Mouse (Mus musculus) urinary bladder, postnatal 14 days (tissue): ENCODE data around the gene Map2k4.

Source experiments
- DNase-seq: peaks from one replicate; pipeline ENCODE4 v3.0.0; 2021; ENCODE audit warnings: low spot score

Gene Map2k4

GRCm38 (mm10) chr11:65773535-65773934 is 14.6 kb downstream of the Map2k4 start:
- no peak for DNase-seq

GRCm38 (mm10) chr11:65771546-65771945 is 16.6 kb downstream of the Map2k4 start:
- DNase-seq = no peak

GRCm38 (mm10) chr11:65769990-65770389 is 18.1 kb downstream of the Map2k4 start:
- no peak for DNase-seq

GRCm38 (mm10) chr11:65768445-65768844 is 19.7 kb downstream of the Map2k4 start:
- DNase-seq = no peak

GRCm38 (mm10) chr11:65760912-65761311 is 27.2 kb downstream of the Map2k4 start:
- no peak for DNase-seq

- no peak for DNase-seq
Observed at GRCm38 (mm10) chr11:65759350-65759749, 28.7 kb downstream of the Map2k4 start.

- no peak for DNase-seq
Observed at GRCm38 (mm10) chr11:65754161-65754560, 33.9 kb downstream of the Map2k4 start.

GRCm38 (mm10) chr11:65753593-65753992 is 34.5 kb downstream of the Map2k4 start:
- DNase-seq = no peak

GRCm38 (mm10) chr11:65750546-65750945 is 37.6 kb downstream of the Map2k4 start:
- no peak for DNase-seq

- no peak for DNase-seq
Observed at GRCm38 (mm10) chr11:65747433-65747832, 40.7 kb downstream of the Map2k4 start.

GRCm38 (mm10) chr11:65745707-65746333 is 42.3 kb downstream of the Map2k4 start:
- no peak for DNase-seq

GRCm38 (mm10) chr11:65743866-65744265 is 44.2 kb downstream of the Map2k4 start:
- peak; percentile 19 for DNase-seq

GRCm38 (mm10) chr11:65740811-65741210 is 47.3 kb downstream of the Map2k4 start:
- no peak for DNase-seq

- DNase-seq = no peak
Observed at GRCm38 (mm10) chr11:65740390-65740789, 47.7 kb downstream of the Map2k4 start.

- no peak for DNase-seq
Observed at GRCm38 (mm10) chr11:65739880-65740279, 48.2 kb downstream of the Map2k4 start.

GRCm38 (mm10) chr11:65734656-65735055 is 53.4 kb downstream of the Map2k4 start:
- no peak for DNase-seq

- DNase-seq = no peak
Observed at GRCm38 (mm10) chr11:65729623-65730217, 58.4 kb downstream of the Map2k4 start.

- DNase-seq = no peak
Observed at GRCm38 (mm10) chr11:65728906-65729305, 59.2 kb downstream of the Map2k4 start.

- no peak for DNase-seq
Observed at GRCm38 (mm10) chr11:65723715-65724114, 64.4 kb downstream of the Map2k4 start.

- DNase-seq = no peak
Observed at GRCm38 (mm10) chr11:65721615-65722014, 66.5 kb downstream of the Map2k4 start.

- no peak for DNase-seq
Observed at GRCm38 (mm10) chr11:65719960-65720359, 68.1 kb downstream of the Map2k4 start.

GRCm38 (mm10) chr11:65713830-65714229 is 74.3 kb downstream of the Map2k4 start:
- DNase-seq = no peak

GRCm38 (mm10) chr11:65712754-65713306 is 75.3 kb downstream of the Map2k4 start:
- DNase-seq = no peak

- no peak for DNase-seq
Observed at GRCm38 (mm10) chr11:65706784-65707183, 81.3 kb downstream of the Map2k4 start.
